Mouse (Mus musculus): ENCODE measurements around the gene Zscan22.
"Not testable (repeated sequence)": the region's sequence is repeated elsewhere in the genome, so short reads cannot be mapped to it uniquely, and the experiment has no call there.

Zscan22 gene

DNA sequence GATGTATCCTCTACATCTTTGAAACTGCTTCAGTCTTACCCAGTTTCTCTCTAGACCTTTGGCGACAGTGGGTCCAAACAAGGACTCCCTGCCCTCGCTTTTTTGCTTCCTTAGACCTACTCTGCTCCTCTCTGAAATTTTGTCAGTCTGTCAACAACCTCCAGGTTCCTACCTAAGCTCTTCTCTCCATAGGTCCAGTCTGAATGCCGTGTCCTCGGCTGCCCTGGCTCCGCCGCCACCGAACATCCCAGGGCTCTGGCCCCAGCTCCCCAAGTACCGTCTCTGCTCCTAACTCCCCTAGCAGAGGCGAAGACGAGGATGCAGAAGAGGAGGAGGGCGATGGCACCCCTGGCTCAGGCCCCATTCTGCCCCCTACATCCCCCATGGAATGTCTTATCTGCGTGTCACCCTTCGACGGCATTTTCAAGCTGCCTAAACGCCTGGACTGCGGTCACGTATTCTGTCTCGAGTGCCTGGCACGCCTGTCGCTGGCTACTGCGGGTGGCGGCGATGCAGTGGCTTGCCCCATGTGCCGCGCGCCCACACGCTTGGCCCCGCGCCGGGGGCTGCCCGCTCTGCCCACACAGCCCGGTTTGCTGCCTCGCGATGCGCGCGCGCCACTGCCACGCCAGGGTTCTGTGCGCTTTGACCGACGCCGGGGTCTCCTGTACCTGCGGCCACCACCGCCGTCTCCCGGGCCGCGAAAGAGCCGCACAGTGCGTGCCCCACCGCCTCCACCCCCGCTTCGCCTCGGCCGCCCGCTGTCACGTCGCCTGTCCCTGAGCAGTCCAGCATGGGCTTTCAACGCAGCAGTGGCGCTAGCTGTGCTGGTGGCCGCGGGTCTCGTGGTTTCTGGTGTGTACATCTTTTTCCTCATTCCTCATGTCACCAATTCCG is 30.3 kb downstream of the Zscan22 start:
- no peak for DNase-seq (ENCODE audit: low spot score in 2 of 2)

DNA sequence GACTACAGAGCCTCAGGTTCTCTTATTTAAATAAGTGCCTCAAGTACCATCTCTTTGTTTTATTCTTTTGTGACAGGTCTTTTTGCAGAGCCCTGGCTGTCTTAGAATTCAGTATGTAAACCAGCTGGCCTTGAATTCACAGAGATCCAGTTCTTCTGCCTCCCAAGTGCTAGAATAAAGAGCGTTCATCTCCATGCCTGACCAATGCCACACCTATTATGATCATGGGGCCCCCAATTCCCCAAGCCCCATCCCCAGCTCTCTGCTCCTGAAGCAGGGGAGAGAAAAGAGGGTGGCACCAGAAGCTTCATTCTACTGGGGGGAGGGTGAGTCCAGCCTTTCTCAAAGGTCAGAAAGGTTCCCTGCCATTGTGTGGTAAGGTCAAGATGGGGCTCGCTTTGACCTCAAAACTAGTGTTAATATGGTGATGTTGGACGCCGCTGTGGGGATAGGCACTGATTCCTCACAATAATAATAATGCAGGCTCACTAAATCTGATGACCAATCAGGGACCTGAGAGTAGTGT is 36.1 kb downstream of the Zscan22 start:
- DNase-seq (ENCODE audit: low spot score in 2 of 2): no peak

DNA sequence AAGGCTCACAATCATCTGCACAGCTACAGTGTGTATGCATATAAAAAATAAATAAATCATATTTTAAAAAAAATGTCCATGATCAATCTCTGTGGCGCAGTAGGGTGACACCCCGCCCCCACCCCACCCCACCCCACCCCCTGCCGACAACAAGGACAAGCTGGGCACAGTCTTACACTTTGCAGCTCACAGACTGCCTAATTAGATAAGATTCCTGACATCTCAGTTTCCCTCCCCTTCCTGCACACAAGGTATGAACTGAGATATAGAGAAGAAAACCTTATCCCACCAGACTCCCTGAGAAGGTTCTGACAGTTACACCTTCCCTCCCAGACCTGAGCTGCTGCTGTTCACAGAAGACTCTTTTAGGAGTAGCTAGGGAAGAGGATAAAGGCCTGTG is 37.2 kb downstream of the Zscan22 start:
- DNase-seq (ENCODE audit: low spot score in 2 of 2): no peak

DNA sequence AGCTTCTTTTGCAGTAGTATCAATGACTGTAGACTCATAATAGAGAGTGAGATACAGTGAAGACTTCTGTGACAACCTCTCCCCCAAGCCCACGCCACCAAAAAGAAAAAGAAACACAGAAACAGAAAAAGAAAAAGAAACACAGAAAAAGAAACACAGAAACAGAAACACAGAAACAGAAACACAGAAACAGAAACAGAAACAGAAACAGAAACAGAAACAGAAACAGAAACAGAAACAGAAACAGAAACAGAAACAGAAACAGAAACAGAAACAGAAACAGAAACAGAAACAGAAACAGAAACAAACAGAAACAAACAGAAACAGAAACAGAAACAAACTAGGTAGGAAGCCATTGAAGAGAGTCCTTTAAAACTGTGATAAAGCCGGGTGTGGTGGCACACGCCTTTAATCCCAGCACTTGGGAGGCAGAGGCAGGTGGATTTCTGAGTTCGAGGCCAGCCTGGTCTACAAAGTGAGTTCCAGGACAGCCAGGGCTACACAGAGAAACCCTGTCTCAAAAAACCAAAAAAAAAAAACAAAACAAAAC is 39.7 kb downstream of the Zscan22 start:
- DNase-seq (ENCODE audit: low spot score in 2 of 2): not testable (repeated sequence)

DNA sequence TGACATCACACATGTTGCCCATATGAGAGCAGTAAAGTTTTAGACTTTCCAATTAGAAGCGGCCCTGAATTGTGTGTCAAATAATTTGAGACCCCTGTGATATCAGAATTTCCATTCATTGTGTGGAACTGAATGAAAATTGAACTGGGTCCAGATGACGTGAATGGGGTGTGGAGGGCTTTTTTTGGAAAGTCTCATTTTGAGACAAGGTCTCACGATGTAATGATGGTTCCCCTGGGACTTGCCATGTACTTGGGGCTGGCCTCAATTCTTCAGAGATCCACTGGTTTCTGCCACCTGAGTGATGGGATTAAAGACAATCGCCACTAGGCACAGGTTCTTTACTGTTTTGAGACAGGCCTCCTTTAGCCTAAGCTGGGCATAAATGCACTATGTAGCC is 43.0 kb downstream of the Zscan22 start:
- no peak for DNase-seq (ENCODE audit: low spot score in 2 of 2)

DNA sequence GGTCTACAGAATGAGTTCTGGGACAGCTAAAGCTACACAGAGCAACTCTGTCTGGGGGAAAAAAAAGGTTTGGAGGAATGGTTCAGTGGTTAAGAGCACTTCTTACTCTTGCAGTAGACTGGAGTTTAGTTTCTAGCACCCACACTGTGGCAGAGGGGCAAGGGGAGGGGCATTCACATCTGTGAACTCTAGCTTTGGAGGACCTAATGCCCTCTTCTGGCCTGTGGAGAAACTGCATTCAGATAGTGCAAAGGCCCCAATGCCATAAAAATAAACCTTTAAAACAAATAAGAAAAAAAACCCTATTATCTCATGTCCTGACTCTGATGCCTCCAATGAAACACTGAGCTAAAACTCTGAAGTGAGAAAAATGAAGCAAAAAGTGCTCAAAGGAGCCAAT is 45.9 kb downstream of the Zscan22 start:
- DNase-seq (ENCODE audit: low spot score in 2 of 2): peak in 1 of 2 experiments; percentile 33

DNA sequence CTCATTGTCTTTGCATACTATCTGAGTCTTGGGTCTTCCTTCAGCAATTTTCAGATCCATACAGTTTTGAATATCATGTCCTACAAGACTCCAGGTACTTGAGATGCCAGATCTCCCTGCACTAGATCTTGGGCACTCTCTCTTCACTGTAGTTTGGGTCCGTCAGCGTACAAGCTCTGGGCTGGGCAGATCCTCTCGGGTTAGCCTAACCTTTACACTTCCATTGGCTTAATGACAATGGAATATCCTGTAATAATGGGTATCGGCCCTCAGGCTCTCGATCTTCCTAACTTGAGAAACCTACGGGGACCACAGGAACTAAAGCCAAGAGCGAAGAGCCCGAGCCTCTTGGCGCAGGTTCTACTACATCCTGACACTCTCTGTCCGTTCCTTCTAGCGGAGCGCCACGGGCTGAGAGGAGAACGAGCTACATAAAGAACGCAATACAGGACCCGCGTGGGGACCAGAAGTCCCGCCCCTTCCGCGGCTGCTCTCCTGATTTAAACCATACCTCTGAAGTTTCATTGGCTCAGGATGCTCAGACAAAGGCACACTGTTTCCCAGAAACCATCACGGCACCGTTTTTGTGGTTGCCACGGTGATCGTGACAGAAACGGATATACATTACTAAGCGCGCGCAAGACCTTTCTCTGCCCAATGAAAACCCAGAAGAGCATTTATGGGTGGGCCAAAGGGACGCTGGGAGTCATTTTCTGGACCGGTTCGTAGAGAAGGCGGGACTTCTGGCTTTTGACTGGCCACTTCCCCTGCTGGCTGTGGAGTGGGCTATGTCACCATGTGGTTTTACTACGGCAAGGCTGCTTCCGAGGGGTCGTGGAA is 51.6 kb downstream of the Zscan22 start:
- DNase-seq (ENCODE audit: low spot score in 2 of 2): peak; percentile 96 to 97

DNA sequence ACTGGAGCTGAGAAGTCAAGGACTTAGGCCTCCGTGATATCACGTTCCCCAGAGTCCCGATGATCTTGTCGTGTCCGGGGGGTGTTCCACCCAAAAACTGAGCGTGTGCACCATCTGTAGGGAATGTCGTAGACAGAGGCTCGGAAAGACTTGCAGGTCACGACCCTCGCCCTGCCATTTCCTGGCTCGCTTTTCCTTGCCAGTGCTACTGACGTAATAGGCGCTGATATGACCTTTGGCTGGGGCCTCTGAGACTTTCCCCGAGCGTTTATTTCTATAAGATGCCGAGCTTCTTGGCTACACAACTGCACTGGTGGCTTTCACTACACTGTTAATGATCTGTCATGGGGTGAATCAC is 52.2 kb downstream of the Zscan22 start:
- no peak for DNase-seq (ENCODE audit: low spot score in 2 of 2)

DNA sequence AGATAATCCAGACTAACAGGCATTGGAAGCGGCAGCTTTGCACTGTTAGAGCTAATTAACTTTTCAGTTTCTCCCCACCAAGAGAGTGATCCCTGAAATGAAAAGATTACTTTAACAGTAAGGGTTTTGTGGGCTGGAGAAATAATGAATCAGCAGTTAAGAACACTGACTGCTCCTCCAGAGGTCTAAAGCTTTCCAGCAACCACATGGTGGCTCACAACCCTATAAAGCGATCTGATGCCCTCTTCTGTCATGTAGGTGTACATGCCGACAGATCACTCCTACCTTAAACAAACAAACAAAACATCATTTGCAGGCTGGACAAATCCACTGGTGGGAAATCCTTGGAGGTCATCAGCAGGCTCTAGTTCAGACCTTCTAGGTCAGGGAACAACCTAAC is 57.3 kb downstream of the Zscan22 start:
- no peak for DNase-seq (ENCODE audit: low spot score in 2 of 2)

DNA sequence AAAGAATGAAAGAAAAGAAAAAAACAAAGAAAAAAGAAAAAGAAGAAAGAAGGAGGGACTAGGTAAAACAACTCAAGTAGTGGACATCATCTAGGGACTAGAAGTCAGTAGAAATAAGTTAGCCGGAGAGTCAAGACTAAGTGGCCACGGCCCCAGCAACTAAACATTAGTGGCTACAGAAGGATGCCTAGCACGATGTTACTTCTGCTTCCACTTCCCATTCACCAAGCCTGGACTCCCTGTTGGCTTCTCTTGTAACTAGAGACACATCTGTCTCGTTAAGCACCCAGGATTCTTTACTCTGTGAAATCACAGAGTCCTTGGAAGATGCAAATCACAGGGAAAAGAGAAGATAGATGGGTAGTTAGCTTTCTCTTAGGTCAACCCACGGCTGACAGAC is 59.9 kb downstream of the Zscan22 start:
- no peak for DNase-seq (ENCODE audit: low spot score in 2 of 2)

Measured in spleen, postnatal 36 days (tissue).